Comparison of ENCODE assay signal across 9 mouse cellular contexts in the genomic region with DNA sequence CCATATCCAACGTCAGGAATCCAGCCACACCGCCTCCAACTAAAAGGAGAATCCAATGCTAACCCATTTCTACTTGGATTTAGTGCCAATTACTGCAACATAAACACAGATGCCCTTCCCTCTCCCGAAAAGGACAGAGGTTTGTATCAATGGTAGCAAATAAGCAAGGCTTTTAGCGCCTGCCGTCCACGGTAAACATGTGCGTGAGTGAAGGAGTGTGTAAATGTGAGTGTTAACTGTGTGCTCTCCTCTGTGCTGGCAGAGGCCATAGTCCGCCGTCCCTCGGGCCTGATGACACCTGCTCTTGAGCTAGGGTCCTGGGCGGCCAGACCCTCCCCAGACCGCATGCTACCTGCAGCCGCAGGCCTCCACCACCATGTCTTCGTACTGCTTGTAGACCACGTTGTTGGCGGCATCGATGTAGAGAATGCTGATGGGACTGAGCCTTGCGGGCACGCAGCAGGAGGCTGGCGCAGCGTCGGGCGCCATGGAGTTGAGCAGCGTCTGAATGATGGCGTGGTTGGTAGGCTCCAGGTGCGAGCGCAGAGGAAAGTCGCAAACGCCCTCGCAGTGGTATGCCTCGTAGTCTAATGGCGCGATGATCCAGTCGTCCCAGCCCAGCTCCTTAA. TPM values are rescaled to one million over a fixed set of nuclear protein-coding genes. Genes with fewer than 3 reads are reported as not detected.
A peak's percentile ranks its signal among the peaks of the same experiment; 100 is the strongest.
DNase-seq lines count a peak whose midpoint lies in the region; ATAC-seq and TF ChIP-seq lines count a peak whose summit lies in the region.
"Had no signal": no experiment of that assay in that cellular context is flagged by ENCODE, and none has a peak within 500 bp of the region (broad histone marks: within the 10 kb centered on the region; RNA-seq: fewer than 3 reads in every experiment).

No protein-coding gene starts in this region.

- no peak for TF ChIP-seq CTCF in lung, embryonic 14.5 days (IDR thresholded peaks at IDR 0.05; ENCODE audit: low read depth)
- TF ChIP-seq CTCF in small intestine, adult 2 months (IDR thresholded peaks at IDR 0.05; ENCODE audit: extremely low read depth, insufficient read length, insufficient replicate concordance, low read depth, low read length): no peak

- no peaks in the 10 kb centered on the region; the same call in 1 of the 2 replicates for H3K4me1 ChIP-seq in lung, embryonic 14.5 days (ENCODE audit: insufficient read depth)
- H3K4me1 ChIP-seq in forebrain, embryonic 11.5 days (replicated peaks; ENCODE audit: control insufficient read depth, insufficient read depth, low read length): peaks cover 14% of the 10 kb centered on the region; the same call in 1 of the 2 replicates
- peaks cover 44% of the 10 kb centered on the region for H3K4me1 ChIP-seq in limb, embryonic 12.5 days (replicated peaks)
- H3K4me1 ChIP-seq in small intestine, adult 2 months (ENCODE audit: control insufficient read depth, insufficient read depth, insufficient read length, low read length): peaks cover 6% of the 10 kb centered on the region; the same call in 1 of the 2 replicates

- H3K4me2 ChIP-seq in lung, embryonic 14.5 days: peak overlapping the region; percentile 64
- peak overlapping the region; percentile 45 for H3K4me2 ChIP-seq in forebrain, embryonic 11.5 days (ENCODE audit: low read depth, low read length, severe bottlenecking)
- H3K4me2 ChIP-seq in limb, embryonic 12.5 days: peak overlapping the region; percentile 66

- intact Hi-C loops in left cerebral cortex, postnatal 25 days (cut with DNase I): no loop called here

- peak overlapping the region; percentile 41 for H3K4me3 ChIP-seq in lung, embryonic 14.5 days (ENCODE audit: low read depth, low read length)
- peak overlapping the region; percentile 26 for H3K4me3 ChIP-seq in forebrain, embryonic 11.5 days (ENCODE audit: low read depth, low read length)
- peak overlapping the region; percentile 45 for H3K4me3 ChIP-seq in limb, embryonic 12.5 days (replicated peaks)
- peak overlapping the region; percentile 2; the same call in 1 of the 2 replicates for H3K4me3 ChIP-seq in small intestine, adult 2 months (ENCODE audit: low read depth, low read length)

- no peak for ATAC-seq in lung, embryonic 14.5 days (ENCODE audit: insufficient read depth)
- no peak; the same call in 1 of the 2 replicates for ATAC-seq in forebrain, embryonic 11.5 days (replicated peaks; ENCODE audit: low FRiP score)
- ATAC-seq in limb, embryonic 12.5 days (ENCODE audit: insufficient number of reproducible peaks, insufficient read depth, low FRiP score, low TSS enrichment, low read depth): no peak

- H3K27ac ChIP-seq in lung, embryonic 14.5 days (ENCODE audit: low read depth): no peak overlapping the region
- H3K27ac ChIP-seq in forebrain, embryonic 11.5 days (ENCODE audit: low read depth, low read length): no peak overlapping the region
- H3K27ac ChIP-seq in limb, embryonic 12.5 days: no peak overlapping the region
- no peak overlapping the region for H3K27ac ChIP-seq in small intestine, adult 2 months (ENCODE audit: insufficient read depth, low read depth, low read length)
- H3K27ac ChIP-seq: liver, embryonic 14.5 days had no signal

- 7% methylated on average over 34 of the region's 34 CpGs for WGBS in lung, embryonic 14.5 days
- 6% methylated on average over 34 of the region's 34 CpGs for WGBS in forebrain, embryonic 11.5 days
- WGBS in limb, embryonic 12.5 days: 5% methylated on average over 34 of the region's 34 CpGs
- WGBS in small intestine, adult 2 months: 9% methylated on average over 34 of the region's 34 CpGs

- no peak for TF ChIP-seq POLR2A in small intestine, adult 2 months (IDR thresholded peaks at IDR 0.05; ENCODE audit: low read depth, low read length)

- H3K9ac ChIP-seq in lung, embryonic 14.5 days: no peak overlapping the region
- H3K9ac ChIP-seq in forebrain, embryonic 11.5 days (ENCODE audit: low read length): no peak overlapping the region
- H3K9ac ChIP-seq in limb, embryonic 12.5 days (replicated peaks): 0 out of 2 replicates have a peak overlapping the region, but pooled peaks have one; percentile 52
- H3K9ac ChIP-seq: liver, embryonic 14.5 days had no signal

- peaks cover 70% of the 10 kb centered on the region for H3K27me3 ChIP-seq in lung, embryonic 14.5 days (ENCODE audit: insufficient read depth, low read length)
- H3K27me3 ChIP-seq in forebrain, embryonic 11.5 days (ENCODE audit: control insufficient read depth, insufficient read depth, low read length): peaks cover 69% of the 10 kb centered on the region
- H3K27me3 ChIP-seq in limb, embryonic 12.5 days: peaks cover 92% of the 10 kb centered on the region
- H3K27me3 ChIP-seq in small intestine, adult 2 months (ENCODE audit: control insufficient read depth, insufficient read depth, low read length): peaks cover 60% of the 10 kb centered on the region

- peak; percentile 16 for DNase-seq in lung, embryonic 14.5 days
- DNase-seq in lung, postnatal 4 days: no peak
- DNase-seq in forebrain, embryonic 11.5 days (ENCODE audit: low spot score): peak; percentile 58
- DNase-seq in layer of hippocampus, postnatal 36 days: no peak
- no peak for DNase-seq in left cerebral cortex, postnatal 25 days (ENCODE audit: low spot score in 2 of 2)
- DNase-seq in yolk sac, embryonic 10.5 days (ENCODE audit: low spot score): no peak

- no peaks in the 10 kb centered on the region for H3K9me3 ChIP-seq in lung, embryonic 14.5 days (ENCODE audit: low read depth, low read length)
- H3K9me3 ChIP-seq in forebrain, embryonic 11.5 days (ENCODE audit: control insufficient read depth, low read length): no peaks in the 10 kb centered on the region
- no peaks in the 10 kb centered on the region for H3K9me3 ChIP-seq in limb, embryonic 12.5 days

- H3K36me3 ChIP-seq in lung, embryonic 14.5 days (ENCODE audit: insufficient read depth): no peaks in the 10 kb centered on the region
- no peaks in the 10 kb centered on the region for H3K36me3 ChIP-seq in forebrain, embryonic 11.5 days (ENCODE audit: control insufficient read depth, insufficient read depth, low read length)
- H3K36me3 ChIP-seq in limb, embryonic 12.5 days: no peaks in the 10 kb centered on the region
- no peaks in the 10 kb centered on the region for H3K36me3 ChIP-seq in small intestine, adult 2 months (ENCODE audit: control insufficient read depth, insufficient read depth, low read length)

RNA-seq across cellular contexts. Expression of a gene that starts 4.1 kb away (rescaled TPM):
- not detected in 2 replicates for polyA plus RNA-seq in lung, embryonic 14.5 days (2014; fragmentation: Nextera tagmentation; extraction: Ambion mirVana)
- 0.75 TPM in 1 of 2 replicates, not detected in the other for polyA plus RNA-seq in forebrain, embryonic 11.5 days (2014; fragmentation: Nextera tagmentation; extraction: Ambion mirVana)
- polyA plus RNA-seq in limb, embryonic 12.5 days (2016; fragmentation: Nextera tagmentation; extraction: Ambion mirVana): 0.80 and 0.88 TPM in 2 replicates
- polyA plus RNA-seq in small intestine, adult 2 months (2012; rRNA removed): not detected in 2 replicates
- under 1 TPM in 1 of 2 experiments, not detected in 1; 0.25 TPM for total RNA-seq in layer of hippocampus, postnatal 36 days (2021)
- total RNA-seq in left cerebral cortex, postnatal 25 days (2021): under 1 TPM; 0.71 to 0.85 TPM
- polyA plus RNA-seq: liver, embryonic 14.5 days had no signal

RNA-seq across cellular contexts. Expression of a gene that starts 15.5 kb away (rescaled TPM):
- polyA plus RNA-seq in lung, embryonic 14.5 days (2014; fragmentation: Nextera tagmentation; extraction: Ambion mirVana): 11.2 and 11.5 TPM in 2 replicates
- 7.8 and 10.5 TPM in 2 replicates for polyA plus RNA-seq in forebrain, embryonic 11.5 days (2014; fragmentation: Nextera tagmentation; extraction: Ambion mirVana)
- 17.5 and 19.9 TPM in 2 replicates for polyA plus RNA-seq in limb, embryonic 12.5 days (2016; fragmentation: Nextera tagmentation; extraction: Ambion mirVana)
- 6.1 and 15.2 TPM in 2 replicates for polyA plus RNA-seq in small intestine, adult 2 months (2012; rRNA removed)
- 10 to 100 TPM; 12.7 to 16.9 TPM for total RNA-seq in layer of hippocampus, postnatal 36 days (2021)
- total RNA-seq in left cerebral cortex, postnatal 25 days (2021): 10 to 100 TPM; 14.3 to 15.6 TPM

Comparison
In these comparisons a context has a peak if more than half of its experiments do, and no peak if none do; other contexts are left out.
1. DNase-seq: peak in lung, embryonic 14.5 days (single experiment) and forebrain, embryonic 11.5 days (single experiment); none in lung, postnatal 4 days (0 of 2), layer of hippocampus, postnatal 36 days (0 of 2), left cerebral cortex, postnatal 25 days (0 of 2) and yolk sac, embryonic 10.5 days (single experiment).
2. Peak in every context shown above with its lines, with median percentiles within 50 percentile points of each other: H3K4me2 ChIP-seq and H3K4me3 ChIP-seq.